Mouse (Mus musculus) embryonic fibroblast, embryonic 13.5 days (primary cell): Measurements from ENCODE around the gene Arpc2.

ENCODE experiments used
- CTCF ChIP-seq: IDR thresholded peaks from 2 replicates; pipeline ENCODE4 v1.5.1; 2011; ENCODE audit warnings: mild to moderate bottlenecking, control low read depth, low read length, moderate library complexity, borderline replicate concordance; ENCODE audit not compliant: insufficient read depth
- POLR2A ChIP-seq: IDR thresholded peaks from 2 replicates; pipeline ENCODE4 v1.6.1; 2011; ENCODE audit warnings: low read depth, mild to moderate bottlenecking, control low read depth, low read length, moderate library complexity

- TF ChIP-seq POLR2A (no peak), CTCF (no peak)
Measured at GRCm38 (mm10) chr1:74227317-74227716, 8.6 kb upstream of the Arpc2 start.
